Mouse (Mus musculus) stomach, postnatal 0 days (tissue): ENCODE measurements around the gene Asxl1. TPM values are rescaled to one million over a fixed set of nuclear protein-coding genes. Genes with fewer than 3 reads are reported as not detected.
"Not testable (repeated sequence)": the region's sequence is repeated elsewhere in the genome, so short reads cannot be mapped to it uniquely, and the experiment has no call there.

Source experiments
- ATAC-seq: fragments of 200-750 bp; cut with Nextera tagmentation; 2 replicates; pipeline ENCODE4 v1.8.0; 2017; ENCODE audit not compliant: low FRiP score, low TSS enrichment
- DNase-seq: peaks from one replicate; pipeline ENCODE4 v3.0.0-alpha.2; 2016; ENCODE audit warnings: low spot score
- H3K27ac ChIP-seq: fragments of 300-500 bp; sonication (generic); replicated peaks from 2 replicates; pipeline ENCODE4 v1.5.1; 2014; ENCODE audit warnings: mild to moderate bottlenecking, control low read depth
- H3K27me3 ChIP-seq: fragments of 300-500 bp; sonication (generic); 2 replicates; pipeline ENCODE4 v1.6.1; 2014; ENCODE audit warnings: low read length; ENCODE audit not compliant: control insufficient read depth, insufficient read depth
- H3K36me3 ChIP-seq: fragments of 300-500 bp; sonication (generic); 2 replicates; pipeline ENCODE4 v1.6.1; 2014; ENCODE audit warnings: low read length, mixed read lengths; ENCODE audit not compliant: control insufficient read depth, insufficient read depth
- H3K4me1 ChIP-seq: fragments of 300-500 bp; sonication (generic); replicated peaks from 2 replicates; pipeline ENCODE4 v1.6.1; 2014; ENCODE audit warnings: antibody characterized with exemption; ENCODE audit not compliant: control insufficient read depth, insufficient read depth
- H3K4me2 ChIP-seq: fragments of 300-500 bp; sonication (generic); replicated peaks from 2 replicates; pipeline ENCODE4 v1.6.1; 2014; ENCODE audit warnings: low read depth, mild to moderate bottlenecking, control low read depth, moderate library complexity
- H3K4me3 ChIP-seq: fragments of 300-500 bp; sonication (generic); 2 replicates; pipeline ENCODE4 v1.5.1; 2014; ENCODE audit warnings: low read depth, low read length, control low read depth
- H3K9ac ChIP-seq: fragments of 300-500 bp; sonication (generic); 2 replicates; pipeline ENCODE4 v1.6.1; 2014; ENCODE audit warnings: mild to moderate bottlenecking, low read length, control low read depth, mixed read lengths
- H3K9me3 ChIP-seq: fragments of 300-500 bp; sonication (generic); 2 replicates; pipeline ENCODE4 v1.6.1; 2016; ENCODE audit warnings: low read length; ENCODE audit not compliant: control insufficient read depth
- CTCF ChIP-seq: IDR thresholded peaks from 2 replicates; pipeline ENCODE4 v1.5.1; 2016; ENCODE audit warnings: antibody characterized with exemption, low read depth, mild to moderate bottlenecking, moderate library complexity
- EP300 ChIP-seq: optimal IDR thresholded peaks from 2 replicates; pipeline ENCODE3; 2016; ENCODE audit warnings: antibody characterized with exemption
- WGBS: fragments of 180-500 bp; shearing (Covaris S2); extraction: QIAGEN DNeasy Blood & Tissue Kit; methylation state at CpG from one replicate; pipeline ENCODE4 v1.1.7; 2014; 5-methylcytosine and 5-hydroxymethylcytosine counted together
- polyA plus RNA-seq: library from polyadenylated mRNA; unstranded; fragments of >200 nt; fragmentation: Nextera tagmentation; extraction: Ambion mirVana; gene quantifications from 2 replicates; pipeline ENCODE4 v1.2.1, GENCODE M21; 2015

The Asxl1 gene
- polyA plus RNA-seq, 1 experiment from 2014 or later, result 5.9 TPM

- Histone ChIP-seq H3K4me3 (no peak overlapping the region), H3K9ac (no peak overlapping the region), H3K4me1 (no peaks in the 10 kb centered on the region), H3K36me3 (peaks cover 8% of the 10 kb centered on the region), H3K4me2 (no peak overlapping the region), H3K27me3 (no peaks in the 10 kb centered on the region), H3K9me3 (no peaks in the 10 kb centered on the region), H3K27ac (no peak overlapping the region)
- TF ChIP-seq EP300, result no peak
- TF ChIP-seq CTCF, result no peak
- 91% methylated on average over 4 of the region's 4 CpGs for WGBS
- ATAC-seq (no peak), DNase-seq (no peak)
These were observed 11.2 kb downstream of the Asxl1 start for GRCm38 (mm10) chr2:153356784-153357183.

- Histone ChIP-seq H3K4me3 (no peak overlapping the region), H3K9me3 (no peaks in the 10 kb centered on the region), H3K27me3 (no peaks in the 10 kb centered on the region), H3K9ac (no peak overlapping the region), H3K4me2 (no peak overlapping the region), H3K27ac (no peak overlapping the region), H3K36me3 (peaks cover 5% of the 10 kb centered on the region), H3K4me1 (no peaks in the 10 kb centered on the region)
- 87% methylated on average over 1 of the region's 1 CpGs for WGBS
- DNase-seq (no peak), ATAC-seq (no peak)
- TF ChIP-seq CTCF, result no peak
- TF ChIP-seq EP300, result no peak
These were observed 15.6 kb downstream of the Asxl1 start for GRCm38 (mm10) chr2:153361101-153361710.

GRCm38 (mm10) chr2:153364531-153364930, 18.9 kb downstream of the Asxl1 start:
- not testable (repeated sequence) for H3K27ac ChIP-seq, DNase-seq, H3K4me3 ChIP-seq, H3K36me3 ChIP-seq, H3K4me1 ChIP-seq, H3K9ac ChIP-seq, ATAC-seq, H3K27me3 ChIP-seq, H3K9me3 ChIP-seq, H3K4me2 ChIP-seq
- 91% methylated on average over 14 of the region's 14 CpGs for WGBS

GRCm38 (mm10) chr2:153370871-153371270, 25.2 kb downstream of the Asxl1 start:
- Histone ChIP-seq H3K27me3 (no peaks in the 10 kb centered on the region), H3K4me3 (no peak overlapping the region), H3K36me3 (peaks cover 7% of the 10 kb centered on the region; the same call in 1 of the 2 replicates), H3K27ac (no peak overlapping the region), H3K4me1 (no peaks in the 10 kb centered on the region), H3K9me3 (no peaks in the 10 kb centered on the region), H3K9ac (no peak overlapping the region), H3K4me2 (no peak overlapping the region)
- TF ChIP-seq EP300 (no peak), CTCF (no peak)
- ATAC-seq (no peak), DNase-seq (no peak)

GRCm38 (mm10) chr2:153375380-153375779, 29.8 kb downstream of the Asxl1 start:
- H3K9ac ChIP-seq, result no peak overlapping the region
- no peaks in the 10 kb centered on the region for H3K9me3 ChIP-seq
- no peaks in the 10 kb centered on the region for H3K36me3 ChIP-seq
- no peaks in the 10 kb centered on the region for H3K4me1 ChIP-seq
- DNase-seq, result no peak
- ATAC-seq, result no peak
- no peaks in the 10 kb centered on the region for H3K27me3 ChIP-seq
- TF ChIP-seq EP300 (no peak), CTCF (no peak)
- no peak overlapping the region for H3K4me2 ChIP-seq
- 86% methylated on average over 2 of the region's 2 CpGs for WGBS
- H3K4me3 ChIP-seq, result no peak overlapping the region
- no peak overlapping the region for H3K27ac ChIP-seq

DNA sequence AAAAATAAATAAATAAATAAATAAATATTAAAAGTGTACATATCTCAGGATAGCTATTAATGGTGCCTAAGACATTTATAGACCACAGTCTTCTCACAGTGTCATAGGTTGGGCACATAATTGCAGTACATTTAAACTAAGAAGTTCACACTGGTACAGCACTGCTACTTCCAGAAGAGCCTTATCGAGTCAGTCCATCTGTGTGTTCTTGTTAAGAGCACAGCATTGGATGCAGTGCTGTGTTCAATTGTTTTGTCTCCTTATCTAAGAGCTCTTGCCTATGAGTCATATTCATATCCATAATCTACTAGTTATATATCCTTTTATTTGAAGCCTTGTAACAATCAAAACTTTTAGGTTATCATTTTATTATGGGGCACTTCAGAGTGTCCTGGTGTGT, 34.9 kb downstream of the Asxl1 start:
- Histone ChIP-seq H3K4me3 (no peak overlapping the region), H3K9ac (no peak overlapping the region), H3K27ac (no peak overlapping the region), H3K4me1 (no peaks in the 10 kb centered on the region), H3K4me2 (no peak overlapping the region), H3K9me3 (no peaks in the 10 kb centered on the region), H3K27me3 (no peaks in the 10 kb centered on the region), H3K36me3 (no peaks in the 10 kb centered on the region; the same call in 1 of the 2 replicates)
- DNase-seq (no peak), ATAC-seq (no peak)
- TF ChIP-seq EP300 (no peak), CTCF (no peak)
- 77% methylated on average over 1 of the region's 1 CpGs for WGBS
